Mouse (Mus musculus) E14TG2a.4 (cell line): ENCODE results near the gene Gps2.

Experiments
- CTCF ChIP-seq: conservative IDR thresholded peaks from 2 replicates; pipeline ENCODE4 v1.5.1; 2014; ENCODE audit warnings: low read length
- POU5F1 ChIP-seq: IDR thresholded peaks from 2 replicates; pipeline ENCODE4 v1.6.1; 2014; ENCODE audit warnings: low read length, borderline replicate concordance

GRCm38 (mm10) chr11:69870289-69871069, 43.2 kb upstream of the Gps2 start:
- TF ChIP-seq CTCF (no peak), POU5F1 (no peak)
